ENCODE assay signal across 7 mouse cellular contexts in the genomic region with DNA sequence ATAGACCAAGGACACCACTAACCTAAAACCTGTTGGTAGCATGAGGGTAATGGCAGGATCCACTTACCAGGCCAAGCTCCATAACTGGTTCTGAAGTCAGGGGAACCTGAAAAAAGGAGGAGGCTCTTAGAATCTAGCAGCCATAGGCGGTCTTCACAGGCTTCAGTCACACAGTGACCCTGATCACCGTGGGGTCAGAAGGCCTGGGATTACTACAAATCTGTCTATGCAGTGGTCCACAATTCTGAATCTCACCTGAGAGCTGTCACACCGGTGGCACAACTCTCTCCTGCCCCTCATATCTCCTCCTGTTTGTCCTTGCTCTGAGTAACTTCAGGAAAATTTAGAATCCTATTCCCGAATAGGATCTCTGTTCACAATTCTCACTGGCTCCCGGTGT. TPM values are rescaled to one million over a fixed set of nuclear protein-coding genes. Genes with fewer than 3 reads are reported as not detected.
DNase-seq lines count a peak whose midpoint lies in the region; ATAC-seq and TF ChIP-seq lines count a peak whose summit lies in the region.

No protein-coding gene starts in this region.

- H3K27ac ChIP-seq in layer of hippocampus, adult 2 months = peak overlapping the region; percentile 92
- no peak overlapping the region for H3K27ac ChIP-seq in embryonic facial prominence, embryonic 11.5 days (replicated peaks; ENCODE audit: low read depth, low read length)
- peak overlapping the region; percentile 72; the same call in 1 of the 2 replicates for H3K27ac ChIP-seq in hindbrain, embryonic 14.5 days
- no peak overlapping the region for H3K27ac ChIP-seq in midbrain, embryonic 13.5 days

- DNase-seq in layer of hippocampus, adult 2 months (ENCODE audit: low spot score in 2 of 2) = no peak
- DNase-seq in layer of hippocampus, adult 8-10 months (ENCODE audit: low spot score in 2 of 2) = no peak
- peak; percentile 1 for DNase-seq in embryonic facial prominence, embryonic 11.5 days (ENCODE audit: low spot score)
- no peak for DNase-seq in hindbrain, embryonic 14.5 days (ENCODE audit: low spot score)
- no peak for DNase-seq in spleen, postnatal 10 days (ENCODE audit: low spot score in 2 of 2)
- no peak for DNase-seq in frontal cortex, postnatal 25 days (ENCODE audit: low spot score in 2 of 2)

- H3K4me3 ChIP-seq in layer of hippocampus, adult 2 months = peak overlapping the region; percentile 82
- peak overlapping the region; percentile 57 for H3K4me3 ChIP-seq in embryonic facial prominence, embryonic 11.5 days (ENCODE audit: low read depth, low read length)
- H3K4me3 ChIP-seq in hindbrain, embryonic 14.5 days (replicated peaks; ENCODE audit: low read length) = peak overlapping the region; percentile 66
- H3K4me3 ChIP-seq in midbrain, embryonic 13.5 days (replicated peaks) = peak overlapping the region; percentile 65

- H3K4me2 ChIP-seq in embryonic facial prominence, embryonic 11.5 days (ENCODE audit: low read depth, low read length) = peak overlapping the region; percentile 49
- peak overlapping the region; percentile 63 for H3K4me2 ChIP-seq in hindbrain, embryonic 14.5 days (replicated peaks)
- peak overlapping the region; percentile 69 for H3K4me2 ChIP-seq in midbrain, embryonic 13.5 days (replicated peaks)

- TF ChIP-seq CTCF in layer of hippocampus, adult 2 months (conservative IDR thresholded peaks at IDR 0.05) = no peak

- H3K9ac ChIP-seq in embryonic facial prominence, embryonic 11.5 days (replicated peaks; ENCODE audit: low read length) = peak overlapping the region; percentile 73
- peak overlapping the region; percentile 92 for H3K9ac ChIP-seq in hindbrain, embryonic 14.5 days
- H3K9ac ChIP-seq in midbrain, embryonic 13.5 days (replicated peaks) = peak overlapping the region; percentile 84

- H3K27me3 ChIP-seq in embryonic facial prominence, embryonic 11.5 days (ENCODE audit: control insufficient read depth, insufficient read depth, low read length) = no peaks in the 10 kb centered on the region
- no peaks in the 10 kb centered on the region for H3K27me3 ChIP-seq in hindbrain, embryonic 14.5 days (ENCODE audit: control insufficient read depth, insufficient read depth, low read length)
- no peaks in the 10 kb centered on the region for H3K27me3 ChIP-seq in midbrain, embryonic 13.5 days

- H3K9me3 ChIP-seq in embryonic facial prominence, embryonic 11.5 days (replicated peaks; ENCODE audit: control insufficient read depth, low read length) = no peaks in the 10 kb centered on the region
- H3K9me3 ChIP-seq in hindbrain, embryonic 14.5 days (ENCODE audit: control insufficient read depth, low read length) = no peaks in the 10 kb centered on the region
- H3K9me3 ChIP-seq in midbrain, embryonic 13.5 days = 0 out of 2 replicates have a peak, but pooled peaks cover 2% of the 10 kb centered on the region

- no peaks in the 10 kb centered on the region; the same call in 1 of the 2 replicates for H3K36me3 ChIP-seq in embryonic facial prominence, embryonic 11.5 days (replicated peaks; ENCODE audit: control insufficient read depth, insufficient read depth, low read depth, low read length)
- peaks cover 24% of the 10 kb centered on the region for H3K36me3 ChIP-seq in hindbrain, embryonic 14.5 days (replicated peaks; ENCODE audit: control insufficient read depth, insufficient read depth)
- peaks cover 27% of the 10 kb centered on the region for H3K36me3 ChIP-seq in midbrain, embryonic 13.5 days

- WGBS in embryonic facial prominence, embryonic 11.5 days = 61% methylated on average over 5 of the region's 5 CpGs
- 67% methylated on average over 5 of the region's 5 CpGs for WGBS in hindbrain, embryonic 14.5 days
- WGBS in midbrain, embryonic 13.5 days = 61% methylated on average over 5 of the region's 5 CpGs

- H3K4me1 ChIP-seq in embryonic facial prominence, embryonic 11.5 days (ENCODE audit: control insufficient read depth, insufficient read depth, low read length) = no peaks in the 10 kb centered on the region
- H3K4me1 ChIP-seq in hindbrain, embryonic 14.5 days (replicated peaks; ENCODE audit: control insufficient read depth, insufficient read depth, low read length) = peaks cover 13% of the 10 kb centered on the region
- peaks cover 16% of the 10 kb centered on the region for H3K4me1 ChIP-seq in midbrain, embryonic 13.5 days (replicated peaks)

- ATAC-seq in embryonic facial prominence, embryonic 11.5 days (replicated peaks; ENCODE audit: insufficient number of reproducible peaks, low FRiP score, low TSS enrichment, low read depth) = no peak
- ATAC-seq in hindbrain, embryonic 14.5 days (ENCODE audit: low FRiP score) = no peak
- ATAC-seq in midbrain, embryonic 13.5 days = peak; percentile 37; the same call in 1 of the 2 replicates

RNA-seq across cellular contexts. Expression of gene Zfp551, which starts 0.8 kb away (rescaled TPM):
- total RNA-seq in layer of hippocampus, adult 2 months (2021) = 10 to 100 TPM in 1 of 2 experiments, 1 to 10 TPM in 1; 8.5 to 10.1 TPM
- total RNA-seq in layer of hippocampus, adult 8-10 months (2022) = 10 to 100 TPM in 2 of 4 experiments, 1 to 10 TPM in 2; 8.1 to 11.3 (median 10.2) TPM
- 4.1 and 4.2 TPM in 2 replicates for polyA plus RNA-seq in embryonic facial prominence, embryonic 11.5 days (2014; fragmentation: Nextera tagmentation; extraction: Ambion mirVana)
- polyA plus RNA-seq in hindbrain, embryonic 14.5 days (2014; fragmentation: Nextera tagmentation; extraction: Ambion mirVana) = 11.6 and 11.7 TPM in 2 replicates
- 8.0 and 10.9 TPM in 2 replicates for polyA plus RNA-seq in midbrain, embryonic 13.5 days (2015; fragmentation: Nextera tagmentation; extraction: Ambion mirVana)

RNA-seq across cellular contexts. Expression of gene Vmn1r84, which starts 52.7 kb away (rescaled TPM):
- not detected for total RNA-seq in layer of hippocampus, adult 2 months (2021)
- total RNA-seq in layer of hippocampus, adult 8-10 months (2022) = not detected
- polyA plus RNA-seq in embryonic facial prominence, embryonic 11.5 days (2014; fragmentation: Nextera tagmentation; extraction: Ambion mirVana) = not detected in 2 replicates
- polyA plus RNA-seq in hindbrain, embryonic 14.5 days (2014; fragmentation: Nextera tagmentation; extraction: Ambion mirVana) = not detected in 2 replicates
- not detected in 2 replicates for polyA plus RNA-seq in midbrain, embryonic 13.5 days (2015; fragmentation: Nextera tagmentation; extraction: Ambion mirVana)

RNA-seq across cellular contexts. Expression of gene Zfp606, which starts 56.4 kb away (rescaled TPM):
- total RNA-seq in layer of hippocampus, adult 2 months (2021) = 10 to 100 TPM; 11.7 to 14.6 TPM
- total RNA-seq in layer of hippocampus, adult 8-10 months (2022) = 10 to 100 TPM; 12.8 to 17.2 (median 13.5) TPM
- polyA plus RNA-seq in embryonic facial prominence, embryonic 11.5 days (2014; fragmentation: Nextera tagmentation; extraction: Ambion mirVana) = 44.5 and 45.8 TPM in 2 replicates
- polyA plus RNA-seq in hindbrain, embryonic 14.5 days (2014; fragmentation: Nextera tagmentation; extraction: Ambion mirVana) = 47.1 and 49.4 TPM in 2 replicates
- 61.6 and 65.9 TPM in 2 replicates for polyA plus RNA-seq in midbrain, embryonic 13.5 days (2015; fragmentation: Nextera tagmentation; extraction: Ambion mirVana)

Comparison
In these comparisons a context has a peak if more than half of its experiments do, and no peak if none do; other contexts are left out.
1. H3K27ac ChIP-seq: peak in layer of hippocampus, adult 2 months (single experiment) and hindbrain, embryonic 14.5 days (single experiment); none in embryonic facial prominence, embryonic 11.5 days (single experiment) and midbrain, embryonic 13.5 days (single experiment).
2. Peak in every context shown above with its lines, with median percentiles within 50 percentile points of each other: H3K4me3 ChIP-seq, H3K4me2 ChIP-seq and H3K9ac ChIP-seq.